Mouse (Mus musculus): ENCODE results near the gene Gas7.

DNA sequence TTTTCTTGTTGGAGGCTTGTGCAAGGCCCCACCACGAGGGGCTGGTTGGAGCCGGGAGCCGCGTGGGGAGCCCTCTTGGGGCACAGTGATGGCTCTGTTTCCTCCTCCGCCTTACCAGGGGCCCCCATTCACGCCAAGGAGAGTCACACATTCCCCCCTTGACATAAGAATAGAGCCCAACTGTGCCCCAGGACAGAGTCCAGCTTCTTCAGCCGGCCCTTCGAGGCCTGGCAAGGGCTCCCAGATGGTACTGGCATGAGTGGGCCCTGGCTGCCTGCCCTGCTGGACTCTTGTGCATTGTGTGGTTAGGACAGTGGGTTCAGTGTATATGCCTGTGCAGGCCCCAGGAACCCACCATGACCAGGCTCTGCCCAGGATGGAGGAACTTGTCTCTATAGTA, 63.7 kb downstream of the Gas7 start:
- no peak for TF ChIP-seq CTCF (IDR thresholded peaks at IDR 0.05; ENCODE audit: control insufficient read depth, insufficient read depth, insufficient replicate concordance, low read depth, low read length)
- TF ChIP-seq POLR2A (IDR thresholded peaks at IDR 0.05; ENCODE audit: control insufficient read depth, low read depth, low read length) = no peak
